Mouse (Mus musculus) 3T3-L1 (cell line): ENCODE measurements around the gene Gm11127.
"Not testable (repeated sequence)": the region's sequence is repeated elsewhere in the genome, so short reads cannot be mapped to it uniquely, and the experiment has no call there.

Experiments used
- DNase-seq: peaks from one replicate; pipeline ENCODE4 v3.0.0-alpha.2; 2015; ENCODE audit warnings: low read depth, low spot score

Gene Gm11127

GRCm38 (mm10) chr17:36058362-36058761, at the start of gene Gm11127:
Gene Gm11127, minus strand, starts transcription at chr17:36058371.
- not testable (repeated sequence) for DNase-seq

- not testable (repeated sequence) for DNase-seq
Observed at GRCm38 (mm10) chr17:36102091-36102490, 43.9 kb upstream of the Gm11127 start.

DNA sequence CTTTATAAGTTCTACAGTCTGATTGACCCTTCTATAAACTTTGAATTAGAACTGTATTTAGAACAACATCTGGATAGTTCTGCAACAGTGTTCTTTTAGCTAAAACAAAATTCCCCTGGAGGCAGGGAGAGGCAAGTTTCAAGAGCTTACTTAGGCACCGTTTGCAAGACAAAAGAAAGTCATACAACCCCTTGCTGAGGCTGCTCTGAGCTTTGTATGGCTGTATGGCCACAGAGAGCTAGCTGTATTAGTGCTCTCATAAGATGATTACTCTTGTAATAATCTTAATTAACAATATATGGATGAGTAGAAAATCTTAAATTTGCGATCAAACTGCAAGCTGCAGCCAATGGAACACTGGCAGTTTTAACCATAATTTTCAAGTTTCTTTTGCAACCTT, 41.4 kb upstream of the Gm11127 start:
- not testable (repeated sequence) for DNase-seq

- DNase-seq, result no peak
Observed at GRCm38 (mm10) chr17:36093936-36094335, 35.8 kb upstream of the Gm11127 start.

- DNase-seq, result not testable (repeated sequence)
Observed at GRCm38 (mm10) chr17:36092520-36092919, 34.3 kb upstream of the Gm11127 start.

DNA sequence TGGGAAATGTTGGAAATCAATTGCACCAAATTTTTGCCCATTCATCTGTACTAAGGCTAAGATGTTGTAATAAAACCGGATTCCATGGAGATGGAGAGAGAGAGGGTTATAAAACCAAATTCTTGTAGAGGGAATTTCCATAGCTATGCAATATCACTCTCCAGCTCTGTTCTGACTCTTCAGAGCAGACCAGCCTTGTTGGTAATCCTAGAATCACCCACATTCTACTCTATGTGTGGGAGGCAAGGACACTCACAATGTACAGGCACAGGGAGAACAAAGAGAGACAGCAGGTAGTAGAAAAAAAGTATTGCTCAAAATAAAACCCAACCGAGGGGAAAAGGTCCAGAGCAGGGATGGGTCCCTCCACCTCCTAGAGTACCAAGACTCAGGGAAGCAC, 33.8 kb upstream of the Gm11127 start:
- not testable (repeated sequence) for DNase-seq

DNA sequence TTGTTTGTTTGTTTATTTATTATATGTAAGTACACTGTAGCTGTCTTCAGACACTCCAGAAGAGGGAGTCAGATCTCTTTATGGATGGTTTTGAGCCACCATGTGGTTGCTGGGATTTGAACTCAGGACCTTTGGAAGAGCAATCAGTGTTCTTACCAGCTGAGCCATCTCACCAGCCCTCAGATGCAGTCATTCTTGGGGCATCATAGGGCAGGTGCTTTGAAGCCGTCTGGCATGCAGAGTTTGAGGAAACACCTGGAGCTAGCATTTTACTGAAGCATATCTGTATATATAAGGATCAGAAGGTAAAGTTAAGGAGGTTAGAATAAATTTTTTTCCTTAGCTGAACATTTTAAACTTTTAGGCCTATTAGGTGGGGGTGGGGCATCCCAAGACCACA, 27.8 kb upstream of the Gm11127 start:
- not testable (repeated sequence) for DNase-seq

GRCm38 (mm10) chr17:36083870-36084451, 25.8 kb upstream of the Gm11127 start:
- DNase-seq, result no peak

DNA sequence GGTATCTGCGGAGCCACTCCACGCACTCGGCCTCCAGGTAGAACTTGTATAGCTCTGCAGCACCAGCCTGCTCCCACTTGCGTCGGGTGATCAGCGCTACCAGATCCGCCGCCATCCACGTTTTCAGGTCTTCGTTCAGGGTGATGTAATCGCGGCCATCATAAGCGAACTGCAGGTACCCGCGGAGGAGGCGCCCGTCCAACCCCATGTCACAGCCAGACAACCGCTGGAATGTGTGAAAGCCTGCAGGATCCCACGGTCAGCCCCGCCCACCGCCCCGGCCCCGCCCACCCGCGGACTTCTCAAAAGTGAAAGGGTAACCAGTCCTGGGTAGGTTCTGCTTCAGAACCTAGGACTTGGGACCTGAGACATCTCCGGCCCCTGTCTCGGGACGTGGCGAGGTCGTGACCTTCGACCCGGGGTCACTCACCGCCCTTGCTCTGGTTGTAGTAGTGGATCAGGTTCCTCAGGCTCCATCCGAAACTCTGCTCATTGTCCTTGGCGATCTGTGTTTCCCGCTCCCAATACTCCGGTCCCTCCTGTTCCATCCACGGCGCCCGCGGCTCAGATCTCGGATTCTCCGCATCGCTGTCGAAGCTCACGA, 25.2 kb upstream of the Gm11127 start:
- no peak for DNase-seq

DNA sequence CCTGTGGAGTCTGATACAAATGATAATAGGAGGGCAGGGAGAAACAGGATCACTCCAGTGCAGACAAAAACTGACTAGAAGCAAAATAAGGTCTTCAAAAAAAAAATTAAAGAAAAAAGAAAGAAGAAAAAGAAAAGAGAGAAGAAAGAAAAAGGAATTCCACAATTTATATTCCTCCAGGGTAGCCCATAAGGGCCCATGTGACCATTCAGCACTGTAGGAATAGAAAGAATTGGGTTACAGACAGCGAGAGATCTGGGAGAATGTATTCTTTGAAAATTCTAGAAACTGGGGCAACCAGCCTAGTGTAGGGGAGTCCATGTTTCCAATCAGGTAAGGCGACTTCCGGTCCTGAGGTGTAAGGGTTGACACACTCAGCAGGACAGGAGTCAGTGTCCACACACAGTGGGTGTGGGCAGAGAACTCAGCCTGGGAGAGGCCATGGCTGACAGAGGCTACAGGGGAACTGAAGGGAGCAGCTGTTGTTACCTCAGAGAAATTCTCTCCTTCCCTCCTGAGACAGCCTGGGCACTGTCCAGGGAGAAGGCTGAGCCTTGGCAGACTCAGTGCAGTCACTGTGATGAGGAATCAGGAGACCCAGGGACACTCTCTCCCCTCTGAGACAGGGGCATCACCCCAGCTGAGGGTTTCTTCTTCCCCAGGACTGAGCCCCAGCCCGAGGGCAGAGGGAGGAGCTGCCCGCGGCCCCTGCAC, 24.5 kb upstream of the Gm11127 start:
- DNase-seq, result not testable (repeated sequence)

- not testable (repeated sequence) for DNase-seq
Observed at GRCm38 (mm10) chr17:36081901-36082300, 23.7 kb upstream of the Gm11127 start.

GRCm38 (mm10) chr17:36060829-36061228, 2.7 kb upstream of the Gm11127 start:
- peak; percentile 98 for DNase-seq

- not testable (repeated sequence) for DNase-seq
Observed at GRCm38 (mm10) chr17:36057927-36058326, 244 bp downstream of the Gm11127 start.

DNA sequence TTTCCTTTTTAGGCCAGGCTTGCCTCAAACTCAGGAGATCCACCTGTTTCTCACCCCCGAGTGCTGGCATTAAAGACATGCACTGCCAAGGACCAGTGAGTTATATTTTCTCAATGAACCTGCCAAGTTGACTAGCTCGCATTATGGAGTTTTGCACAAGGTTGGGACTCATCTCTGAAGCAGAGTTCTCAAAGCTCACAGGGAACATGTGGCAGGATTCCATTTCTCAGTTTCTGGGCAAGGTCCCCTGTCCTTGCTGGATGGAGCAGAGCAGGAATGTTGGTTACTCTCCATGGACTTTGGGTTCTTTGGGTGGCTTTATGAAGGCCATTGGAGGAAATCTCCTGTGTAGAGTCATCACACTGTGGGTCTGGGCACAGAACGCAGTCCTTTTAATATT, 14.9 kb downstream of the Gm11127 start:
- DNase-seq, result no peak

GRCm38 (mm10) chr17:36042610-36043169, 15.5 kb downstream of the Gm11127 start, which contains the start of the genes H2-T22 and Gm6034:
Gene H2-T22, minus strand, starts transcription at chr17:36042747.
Gene Gm6034, plus strand, starts transcription at chr17:36042961.
- peak; percentile 97 for DNase-seq

- DNase-seq, result peak; percentile 38
Observed at GRCm38 (mm10) chr17:36042055-36042454, 16.1 kb downstream of the Gm11127 start.

- not testable (repeated sequence) for DNase-seq
Observed at GRCm38 (mm10) chr17:36040604-36041003, 17.6 kb downstream of the Gm11127 start.

DNA sequence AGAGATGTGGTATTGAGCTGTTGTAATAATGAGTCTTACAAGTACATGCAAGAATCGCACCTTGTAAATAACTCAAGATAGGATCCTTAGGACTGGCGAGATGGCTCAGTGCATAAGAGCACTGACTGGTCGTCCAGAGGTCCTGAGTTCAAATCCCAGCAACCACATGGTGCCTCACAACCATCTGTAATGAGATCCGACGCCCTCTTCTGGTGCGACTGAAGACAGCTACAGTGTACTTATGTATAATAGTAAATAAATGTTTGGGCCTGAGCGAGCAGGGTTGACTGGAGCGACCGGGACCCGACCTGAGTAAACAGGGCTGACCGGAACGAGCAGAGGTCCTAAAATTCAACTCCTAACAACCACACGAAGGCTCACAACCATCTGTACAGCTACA, 22.0 kb downstream of the Gm11127 start:
- not testable (repeated sequence) for DNase-seq

GRCm38 (mm10) chr17:36035010-36035638, 23.0 kb downstream of the Gm11127 start:
- DNase-seq, result peak; percentile 41

DNA sequence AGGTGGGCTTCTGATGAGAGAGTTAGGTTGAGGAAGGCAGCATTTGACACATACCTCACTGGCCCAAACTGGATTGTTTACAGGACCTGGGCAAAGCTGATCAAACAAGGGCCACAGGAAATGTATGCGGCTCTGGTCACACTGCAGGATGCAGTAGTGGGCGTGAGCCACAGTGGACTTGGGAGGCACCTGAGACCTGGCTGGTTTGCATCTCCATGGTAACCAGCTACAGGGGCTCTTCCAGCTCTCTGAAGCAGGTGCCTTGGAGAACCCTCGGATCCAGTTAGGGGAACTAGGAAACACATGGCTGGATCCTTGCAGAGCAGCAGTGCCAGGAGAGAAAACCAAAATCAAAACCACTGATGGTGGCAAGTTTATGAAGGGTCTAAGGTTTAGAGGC, 23.6 kb downstream of the Gm11127 start:
- not testable (repeated sequence) for DNase-seq

DNA sequence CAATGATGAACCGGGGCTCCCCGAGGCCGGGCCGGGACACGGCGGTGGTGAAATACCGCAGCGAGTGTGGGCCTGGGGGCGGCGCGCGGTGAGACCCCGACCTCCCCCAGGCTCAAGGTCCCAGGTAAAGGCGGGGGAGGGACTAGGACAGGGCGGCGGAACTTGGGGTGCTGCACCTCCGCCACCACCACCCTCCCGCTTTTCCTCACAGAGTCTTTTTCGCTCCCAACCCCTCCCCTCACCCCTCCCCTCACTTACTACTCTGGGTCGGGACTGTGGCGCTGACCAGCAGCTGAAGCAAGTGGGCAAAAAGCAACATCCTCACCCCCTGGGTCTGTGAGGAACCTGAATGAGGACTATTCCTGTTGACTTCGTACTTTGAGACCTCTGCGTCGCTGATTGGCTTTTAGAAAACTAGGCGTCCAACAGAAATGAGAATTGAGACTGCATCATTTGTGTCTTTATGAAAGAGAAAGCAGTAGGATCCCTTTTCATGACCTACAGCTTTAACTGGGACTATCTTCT, 25.8 kb downstream of the Gm11127 start, which contains the start of gene H2-T23:
Gene H2-T23 (minus strand): TSS at position 505 of the 525 bp plus-strand sequence.
- peak; percentile 56 for DNase-seq
